Mouse (Mus musculus): ENCODE results near the gene Gm9833. TPM values are rescaled to one million over a fixed set of nuclear protein-coding genes. Genes with fewer than 3 reads are reported as not detected.
"Not testable (repeated sequence)": the region's sequence is repeated elsewhere in the genome, so short reads cannot be mapped to it uniquely, and the experiment has no call there.

Gene Gm9833
- total RNA-seq (2022) = 1 to 10 TPM; 7.0 to 9.4 (median 8.3) TPM

GRCm38 (mm10) chr3:10087994-10088393 lies at the start of gene Gm9833:
TSS of gene Gm9833 (plus strand) at chr3:10088110.
- DNase-seq (ENCODE audit: low spot score in 2 of 2) = not testable (repeated sequence)

DNA sequence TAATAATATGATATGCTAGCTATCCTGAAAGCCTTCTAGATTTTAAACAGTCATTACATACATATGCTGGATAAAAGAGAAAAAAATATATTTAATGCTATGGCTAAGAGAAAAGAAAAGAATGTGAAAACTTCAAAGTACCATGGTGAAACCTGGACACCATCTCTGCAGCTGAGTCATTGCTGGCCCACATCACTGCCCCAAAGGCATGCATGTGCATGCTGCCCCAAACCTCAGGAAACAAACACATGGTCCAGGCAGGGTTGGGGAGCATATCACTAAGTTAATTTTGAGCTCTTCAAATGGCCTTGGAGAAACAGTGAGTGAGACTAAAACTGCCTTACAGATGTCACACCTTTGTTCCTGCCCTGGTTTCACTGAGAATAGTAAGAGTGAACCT lies 17.8 kb upstream of the Gm9833 start:
- DNase-seq (ENCODE audit: low spot score in 2 of 2) = no peak

- no peak for DNase-seq (ENCODE audit: low spot score in 2 of 2)
These were observed 12.1 kb upstream of the Gm9833 start for GRCm38 (mm10) chr3:10075826-10076225.

GRCm38 (mm10) chr3:10077096-10077841 lies 10.6 kb upstream of the Gm9833 start:
- no peak for DNase-seq (ENCODE audit: low spot score in 2 of 2)

- no peak for DNase-seq (ENCODE audit: low spot score in 2 of 2)
These were observed 9.8 kb upstream of the Gm9833 start for GRCm38 (mm10) chr3:10078113-10078512.

- DNase-seq (ENCODE audit: low spot score in 2 of 2) = no peak
These were observed 6.6 kb upstream of the Gm9833 start for GRCm38 (mm10) chr3:10081336-10081735.

GRCm38 (mm10) chr3:10081911-10082541 lies 5.9 kb upstream of the Gm9833 start:
- DNase-seq (ENCODE audit: low spot score in 2 of 2) = peak; percentile 35 to 37

GRCm38 (mm10) chr3:10082545-10083062 lies 5.3 kb upstream of the Gm9833 start:
- DNase-seq (ENCODE audit: low spot score in 2 of 2) = no peak

DNA sequence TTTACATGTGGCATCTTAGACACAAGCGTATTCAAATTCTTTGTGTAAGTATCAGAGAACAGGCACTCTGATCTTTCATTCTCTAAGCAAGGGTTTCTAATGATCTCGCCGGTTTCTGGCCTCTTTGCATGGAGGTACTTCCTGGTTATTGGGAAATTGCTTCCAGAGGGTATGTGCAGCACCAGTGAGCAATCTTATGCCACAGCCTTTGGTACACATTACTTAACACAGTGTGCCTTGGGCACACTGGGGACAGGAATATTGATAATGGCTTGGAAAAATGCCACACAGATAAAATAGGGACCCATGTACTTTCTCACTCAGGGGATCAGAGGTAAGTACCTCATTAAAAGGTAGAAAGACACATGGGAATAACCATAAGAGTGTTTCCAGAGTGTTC lies 3.8 kb upstream of the Gm9833 start:
- DNase-seq (ENCODE audit: low spot score in 2 of 2) = no peak

DNA sequence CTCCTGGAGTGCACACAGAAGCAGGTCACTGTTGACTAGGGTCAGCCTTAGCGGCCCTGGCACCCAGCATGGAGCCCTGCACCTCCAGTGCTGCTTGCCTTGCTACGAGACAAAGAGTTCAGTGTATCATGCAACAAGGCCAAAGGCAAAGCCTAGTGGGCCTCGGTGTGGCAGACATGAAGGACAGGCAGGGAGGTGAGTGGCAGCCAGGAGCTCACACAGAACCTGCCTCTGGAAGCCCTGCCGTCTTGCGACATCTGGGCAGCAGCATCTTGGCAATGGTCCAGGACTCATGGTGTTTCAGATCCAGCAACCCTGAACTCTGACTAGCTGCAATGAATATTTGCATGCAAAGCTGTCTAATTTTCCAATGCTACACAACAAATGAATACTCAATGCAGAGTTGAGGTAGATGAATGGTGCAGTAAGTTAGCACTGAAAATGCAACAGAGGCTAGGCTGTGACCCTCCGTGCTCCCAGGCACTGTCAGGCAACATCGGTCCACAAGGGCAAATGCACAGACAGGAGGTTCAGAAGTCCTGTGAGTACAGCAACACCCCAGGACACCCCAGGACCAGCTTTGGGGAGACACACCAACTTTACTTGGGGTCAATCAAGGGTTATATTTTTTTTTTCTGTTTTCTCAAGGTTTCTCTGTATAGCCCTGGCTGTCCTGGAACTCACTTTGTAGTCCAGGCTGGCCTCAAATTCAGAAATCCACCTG lies 2.4 kb upstream of the Gm9833 start:
- no peak for DNase-seq (ENCODE audit: low spot score in 2 of 2)

DNA sequence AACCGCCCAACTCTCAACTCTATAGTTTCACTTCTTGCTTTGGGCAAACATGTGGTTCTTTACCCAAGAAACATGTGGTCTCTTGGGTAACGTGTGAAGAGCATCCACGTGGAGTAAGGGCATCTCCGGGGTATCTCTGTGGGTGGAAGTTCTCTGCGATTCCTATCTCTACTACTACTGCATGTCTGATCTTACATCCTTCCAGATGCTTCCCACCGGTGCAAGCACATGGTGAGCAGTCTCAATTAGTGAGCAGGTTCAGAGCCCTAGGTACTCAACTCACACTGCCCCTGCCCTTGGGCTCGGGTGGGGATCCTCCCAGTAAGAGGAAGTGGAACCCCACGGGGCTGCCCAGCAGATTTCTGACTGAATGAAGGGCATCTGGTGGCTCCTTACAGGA lies 399 bp upstream of the Gm9833 start:
- no peak for DNase-seq (ENCODE audit: low spot score in 2 of 2)

GRCm38 (mm10) chr3:10091616-10092140 lies 3.8 kb downstream of the Gm9833 start:
- DNase-seq (ENCODE audit: low spot score in 2 of 2) = no peak

DNA sequence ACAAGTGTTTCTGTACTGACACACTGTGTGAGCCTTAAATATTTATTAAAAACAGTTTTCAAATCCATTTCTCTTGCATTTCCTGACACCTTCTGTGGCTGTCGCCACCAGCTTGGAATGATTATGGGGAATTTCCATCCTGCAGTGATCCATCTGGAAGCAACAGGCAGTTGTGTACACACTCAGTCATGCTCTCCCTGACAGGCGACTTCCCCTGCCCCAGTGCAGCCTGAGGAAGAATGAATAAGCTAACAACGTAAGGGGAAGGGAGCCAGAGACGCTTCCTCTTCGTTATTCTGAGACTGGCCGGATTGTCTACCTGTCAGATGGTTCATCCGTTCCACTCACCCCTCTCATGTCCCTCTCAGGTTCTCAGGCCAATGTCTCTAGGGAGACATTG lies 4.6 kb downstream of the Gm9833 start:
- DNase-seq (ENCODE audit: low spot score in 2 of 2) = no peak

DNA sequence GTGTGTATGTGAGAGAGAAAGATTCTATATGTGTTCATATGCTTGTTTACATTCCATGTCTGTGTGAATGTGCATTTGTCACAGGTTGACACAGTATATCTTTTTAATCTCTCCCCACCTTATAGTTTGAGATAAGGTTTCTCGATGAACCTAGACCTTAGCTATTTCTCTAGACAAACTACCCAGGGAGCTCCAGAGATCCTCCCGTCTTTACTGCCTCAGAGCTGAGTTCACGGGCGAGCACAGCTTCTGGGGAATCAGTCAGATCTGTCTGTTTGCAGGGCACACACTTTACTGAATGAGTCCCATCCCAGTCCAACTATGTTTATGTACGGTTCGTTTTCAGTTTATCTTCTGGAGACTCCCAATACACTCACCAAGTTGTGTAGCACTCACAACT lies 5.0 kb downstream of the Gm9833 start:
- no peak for DNase-seq (ENCODE audit: low spot score in 2 of 2)

DNA sequence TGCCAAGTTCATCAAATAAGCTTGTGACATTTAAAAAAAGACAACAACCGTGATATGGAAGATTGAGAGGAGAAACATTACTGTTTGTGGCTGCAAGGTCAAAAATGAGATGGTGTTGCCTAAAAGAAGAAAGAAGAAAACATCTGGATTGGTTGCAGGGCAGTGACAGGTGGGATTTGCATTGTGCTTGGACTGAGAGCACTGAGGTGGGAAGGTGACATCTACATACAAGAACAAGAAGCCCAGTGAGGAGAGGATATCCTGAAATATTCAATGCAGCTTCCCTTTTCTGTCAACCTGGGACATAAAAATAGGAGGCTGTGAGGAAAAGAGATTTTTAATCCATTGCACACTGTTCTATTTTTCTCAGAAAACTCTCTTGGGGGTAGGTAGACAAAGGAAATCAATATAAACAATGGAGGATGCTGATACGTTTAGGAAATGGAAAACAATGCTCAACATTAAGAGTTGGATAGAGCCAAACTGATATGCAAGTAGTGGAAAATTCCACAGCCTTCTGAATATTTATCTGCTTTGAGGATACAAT lies 7.2 kb downstream of the Gm9833 start:
- DNase-seq (ENCODE audit: low spot score in 2 of 2) = no peak

GRCm38 (mm10) chr3:10099756-10100155 lies 11.8 kb downstream of the Gm9833 start:
- DNase-seq (ENCODE audit: low spot score in 2 of 2) = no peak

GRCm38 (mm10) chr3:10111570-10111969 lies 23.7 kb downstream of the Gm9833 start:
- DNase-seq (ENCODE audit: low spot score in 2 of 2) = no peak

GRCm38 (mm10) chr3:10112196-10112595 lies 24.3 kb downstream of the Gm9833 start:
- no peak for DNase-seq (ENCODE audit: low spot score in 2 of 2)

DNA sequence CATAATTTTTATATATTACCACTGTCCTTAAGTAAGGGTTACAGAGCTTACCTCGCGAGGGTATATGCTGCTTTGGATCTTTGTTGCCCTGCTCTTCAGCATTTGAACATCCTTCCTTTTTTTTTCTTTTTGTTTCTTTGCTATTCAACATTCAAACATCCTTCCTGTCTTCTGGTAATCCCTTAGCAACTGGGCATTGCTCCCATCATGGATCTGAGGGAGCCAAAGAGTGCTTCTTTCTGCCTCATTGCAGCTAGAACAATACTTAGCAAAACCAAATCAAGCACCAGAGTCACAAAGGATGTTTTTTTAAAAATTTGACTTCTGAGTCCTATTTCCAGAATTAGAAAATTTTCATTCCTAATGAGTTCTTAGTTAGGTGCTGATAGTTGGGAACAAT lies 24.8 kb downstream of the Gm9833 start:
- DNase-seq (ENCODE audit: low spot score in 2 of 2) = no peak

DNA sequence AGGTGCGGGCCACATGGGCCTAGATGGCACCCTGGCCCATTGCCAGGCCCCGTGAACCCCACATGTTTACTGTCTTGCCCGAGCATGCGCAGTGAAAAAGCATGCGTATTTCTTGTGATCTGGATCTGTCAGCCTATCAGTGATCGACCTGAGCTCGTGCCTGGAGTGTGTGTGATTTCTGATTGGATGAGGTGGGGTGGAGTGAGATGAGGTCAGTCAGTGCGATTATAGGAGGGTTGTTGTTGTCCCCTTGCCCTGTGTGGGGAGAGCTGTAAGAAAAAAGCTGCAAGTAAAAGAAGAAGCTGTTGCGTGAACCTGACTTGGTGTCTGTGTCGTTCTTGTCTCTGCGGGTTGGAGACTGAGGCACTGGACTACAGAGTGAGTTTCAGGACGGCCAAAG lies 28.6 kb downstream of the Gm9833 start:
- DNase-seq (ENCODE audit: low spot score in 2 of 2) = no peak

DNA sequence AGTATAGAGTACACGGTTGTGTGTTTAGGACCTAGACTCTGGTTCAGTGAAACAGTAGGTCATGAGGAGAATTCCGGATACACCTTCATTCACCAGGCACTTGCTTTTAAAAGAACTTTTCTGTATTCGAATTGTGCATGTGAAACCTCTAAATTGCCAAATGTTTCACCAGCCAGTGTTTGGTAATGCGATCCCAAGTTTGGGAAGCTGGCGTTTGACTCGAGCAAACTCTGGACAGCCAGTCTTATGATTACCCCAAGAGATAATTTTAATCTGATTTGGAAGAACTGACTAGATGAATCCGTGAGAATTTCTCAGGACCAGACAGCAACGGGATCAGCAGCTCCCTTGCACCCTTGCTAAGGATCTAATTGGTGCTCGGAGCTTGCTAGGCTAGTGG lies 33.3 kb downstream of the Gm9833 start:
- DNase-seq (ENCODE audit: low spot score in 2 of 2) = no peak
